8 mouse cellular contexts compared by ENCODE assay signal in genomic region chr11:69099915-69100345, GRCm38 (mm10). TPM values are rescaled to one million over a fixed set of nuclear protein-coding genes. Genes with fewer than 3 reads are reported as not detected.
A peak's percentile ranks its signal among the peaks of the same experiment; 100 is the strongest.
DNase-seq lines count a peak whose midpoint lies in the region; ATAC-seq and TF ChIP-seq lines count a peak whose summit lies in the region.

No protein-coding gene starts in this region.

- peak overlapping the region; percentile 5; the same call in 1 of the 2 replicates for H3K27ac ChIP-seq in embryonic facial prominence, embryonic 11.5 days (replicated peaks; ENCODE audit: low read depth, low read length)
- peak overlapping the region; percentile 99 for H3K27ac ChIP-seq in intestine, postnatal 0 days (ENCODE audit: low read depth, low read length)
- peak overlapping the region; percentile 92; the same call in 1 of the 2 replicates for H3K27ac ChIP-seq in limb, embryonic 13.5 days
- peak overlapping the region; percentile 75 for H3K27ac ChIP-seq in midbrain, embryonic 14.5 days (replicated peaks; ENCODE audit: low read depth, low read length)

- TF ChIP-seq CTCF in intestine, postnatal 0 days (IDR thresholded peaks at IDR 0.05; ENCODE audit: low read depth) = peak; percentile 37

- peaks cover 19% of the 10 kb centered on the region for H3K4me1 ChIP-seq in embryonic facial prominence, embryonic 11.5 days (ENCODE audit: control insufficient read depth, insufficient read depth, low read length)
- peaks cover 9% of the 10 kb centered on the region; the same call in 1 of the 2 replicates for H3K4me1 ChIP-seq in intestine, postnatal 0 days (replicated peaks; ENCODE audit: control insufficient read depth, insufficient read depth, low read length)
- H3K4me1 ChIP-seq in limb, embryonic 13.5 days = peaks cover 50% of the 10 kb centered on the region
- peaks cover 44% of the 10 kb centered on the region for H3K4me1 ChIP-seq in midbrain, embryonic 14.5 days (ENCODE audit: control insufficient read depth, insufficient read depth, low read length)

- ATAC-seq in embryonic facial prominence, embryonic 11.5 days (replicated peaks; ENCODE audit: insufficient number of reproducible peaks, low FRiP score, low TSS enrichment, low read depth) = 0 out of 2 replicates have a peak, but pooled peaks have one; percentile 20
- ATAC-seq in granulocyte monocyte progenitor cell, adult 5-6 weeks (replicated peaks; ENCODE audit: poor library complexity, severe bottlenecking) = peak; percentile 43
- ATAC-seq in intestine, postnatal 0 days = no peak
- ATAC-seq in limb, embryonic 13.5 days (ENCODE audit: low FRiP score, low read depth) = peak; percentile 7; the same call in 1 of the 2 replicates
- ATAC-seq in midbrain, embryonic 14.5 days (ENCODE audit: low FRiP score, low TSS enrichment) = peak; percentile 9; the same call in 1 of the 2 replicates

- H3K4me3 ChIP-seq in embryonic facial prominence, embryonic 11.5 days (ENCODE audit: low read depth, low read length) = peak overlapping the region; percentile 47
- H3K4me3 ChIP-seq in intestine, postnatal 0 days (ENCODE audit: low read depth, low read length) = peak overlapping the region; percentile 56
- peak overlapping the region; percentile 69 for H3K4me3 ChIP-seq in limb, embryonic 13.5 days
- peak overlapping the region; percentile 52 for H3K4me3 ChIP-seq in midbrain, embryonic 14.5 days (replicated peaks; ENCODE audit: low read depth, low read length)

- peak overlapping the region; percentile 39 for H3K9ac ChIP-seq in embryonic facial prominence, embryonic 11.5 days (replicated peaks; ENCODE audit: low read length)
- H3K9ac ChIP-seq in intestine, postnatal 0 days (ENCODE audit: low read depth, low read length) = peak overlapping the region; percentile 84
- H3K9ac ChIP-seq in limb, embryonic 13.5 days = peak overlapping the region; percentile 72
- peak overlapping the region; percentile 54 for H3K9ac ChIP-seq in midbrain, embryonic 14.5 days (replicated peaks; ENCODE audit: low read length)

- no peaks in the 10 kb centered on the region for H3K27me3 ChIP-seq in embryonic facial prominence, embryonic 11.5 days (ENCODE audit: control insufficient read depth, insufficient read depth, low read length)
- H3K27me3 ChIP-seq in intestine, postnatal 0 days (replicated peaks; ENCODE audit: control insufficient read depth, insufficient read depth, low read length) = no peaks in the 10 kb centered on the region
- H3K27me3 ChIP-seq in limb, embryonic 13.5 days = no peaks in the 10 kb centered on the region
- H3K27me3 ChIP-seq in midbrain, embryonic 14.5 days (ENCODE audit: control insufficient read depth, insufficient read depth, low read length) = no peaks in the 10 kb centered on the region

- peak overlapping the region; percentile 73 for H3K4me2 ChIP-seq in embryonic facial prominence, embryonic 11.5 days (ENCODE audit: low read depth, low read length)
- peak overlapping the region; percentile 85 for H3K4me2 ChIP-seq in intestine, postnatal 0 days (replicated peaks; ENCODE audit: low read depth)
- H3K4me2 ChIP-seq in limb, embryonic 13.5 days (replicated peaks) = peak overlapping the region; percentile 98
- peak overlapping the region; percentile 85 for H3K4me2 ChIP-seq in midbrain, embryonic 14.5 days (ENCODE audit: low read length)

- H3K9me3 ChIP-seq in embryonic facial prominence, embryonic 11.5 days (replicated peaks; ENCODE audit: control insufficient read depth, low read length) = no peaks in the 10 kb centered on the region
- H3K9me3 ChIP-seq in intestine, postnatal 0 days (ENCODE audit: control insufficient read depth) = no peaks in the 10 kb centered on the region
- no peaks in the 10 kb centered on the region for H3K9me3 ChIP-seq in limb, embryonic 13.5 days
- H3K9me3 ChIP-seq in midbrain, embryonic 14.5 days (ENCODE audit: control insufficient read depth, low read length) = no peaks in the 10 kb centered on the region

- peaks cover 7% of the 10 kb centered on the region for H3K36me3 ChIP-seq in embryonic facial prominence, embryonic 11.5 days (replicated peaks; ENCODE audit: control insufficient read depth, insufficient read depth, low read depth, low read length)
- peaks cover 48% of the 10 kb centered on the region for H3K36me3 ChIP-seq in intestine, postnatal 0 days (ENCODE audit: control insufficient read depth, insufficient read depth)
- peaks cover 45% of the 10 kb centered on the region for H3K36me3 ChIP-seq in limb, embryonic 13.5 days
- H3K36me3 ChIP-seq in midbrain, embryonic 14.5 days (ENCODE audit: control insufficient read depth, insufficient read depth, low read length) = peaks cover 43% of the 10 kb centered on the region

- DNase-seq in layer of hippocampus, adult 11-12 months (ENCODE audit: low spot score) = peak; percentile 93
- no peak for DNase-seq in layer of hippocampus, adult 9-10 months (ENCODE audit: low spot score)
- DNase-seq in embryonic facial prominence, embryonic 11.5 days (ENCODE audit: low spot score) = peak; percentile 89
- DNase-seq in midbrain, embryonic 14.5 days = peak; percentile 91
- peak; percentile 91 to 93 for DNase-seq in spleen, adult 18-20 months

- under 1% methylated on average over 23 of the region's 23 CpGs for WGBS in embryonic facial prominence, embryonic 11.5 days
- 2% methylated on average over 23 of the region's 23 CpGs for WGBS in intestine, postnatal 0 days
- 1% methylated on average over 23 of the region's 23 CpGs for WGBS in limb, embryonic 13.5 days
- under 1% methylated on average over 23 of the region's 23 CpGs for WGBS in midbrain, embryonic 14.5 days

RNA-seq across cellular contexts. Expression of gene Per1, which starts 4.9 kb away (rescaled TPM):
- 5.5 and 6.5 TPM in 2 replicates for polyA plus RNA-seq in embryonic facial prominence, embryonic 11.5 days (2014; fragmentation: Nextera tagmentation; extraction: Ambion mirVana)
- 10.3 and 11.7 TPM in 2 replicates for total RNA-seq in granulocyte monocyte progenitor cell, adult 5-6 weeks (2014; fragmentation: Nextera tagmentation)
- 9.4 and 9.8 TPM in 2 replicates for total RNA-seq in granulocyte monocyte progenitor cell, adult 5-6 weeks (2017)
- polyA plus RNA-seq in intestine, postnatal 0 days (2015; fragmentation: Nextera tagmentation; extraction: Ambion mirVana) = 7.2 and 11.3 TPM in 2 replicates
- polyA plus RNA-seq in limb, embryonic 13.5 days (2015; fragmentation: Nextera tagmentation; extraction: Ambion mirVana) = 9.3 and 12.0 TPM in 2 replicates
- 9.3 and 13.1 TPM in 2 replicates for polyA plus RNA-seq in midbrain, embryonic 14.5 days (2014; fragmentation: Nextera tagmentation; extraction: Ambion mirVana)

RNA-seq across cellular contexts. Expression of gene Vamp2, which starts 11.6 kb away (rescaled TPM):
- polyA plus RNA-seq in embryonic facial prominence, embryonic 11.5 days (2014; fragmentation: Nextera tagmentation; extraction: Ambion mirVana) = 48.8 and 61.9 TPM in 2 replicates
- total RNA-seq in granulocyte monocyte progenitor cell, adult 5-6 weeks (2014; fragmentation: Nextera tagmentation) = 59.2 and 63.1 TPM in 2 replicates
- total RNA-seq in granulocyte monocyte progenitor cell, adult 5-6 weeks (2017) = 7.2 and 8.6 TPM in 2 replicates
- 45.3 and 50.3 TPM in 2 replicates for polyA plus RNA-seq in intestine, postnatal 0 days (2015; fragmentation: Nextera tagmentation; extraction: Ambion mirVana)
- 82.8 and 88.6 TPM in 2 replicates for polyA plus RNA-seq in limb, embryonic 13.5 days (2015; fragmentation: Nextera tagmentation; extraction: Ambion mirVana)
- 258 and 260 TPM in 2 replicates for polyA plus RNA-seq in midbrain, embryonic 14.5 days (2014; fragmentation: Nextera tagmentation; extraction: Ambion mirVana)

RNA-seq across cellular contexts. Expression of gene Hes7, which starts 20.3 kb away (rescaled TPM):
- polyA plus RNA-seq in embryonic facial prominence, embryonic 11.5 days (2014; fragmentation: Nextera tagmentation; extraction: Ambion mirVana) = 0.11 TPM in 1 of 2 replicates, not detected in the other
- total RNA-seq in granulocyte monocyte progenitor cell, adult 5-6 weeks (2014; fragmentation: Nextera tagmentation) = not detected in 2 replicates
- not detected in 2 replicates for total RNA-seq in granulocyte monocyte progenitor cell, adult 5-6 weeks (2017)
- polyA plus RNA-seq in intestine, postnatal 0 days (2015; fragmentation: Nextera tagmentation; extraction: Ambion mirVana) = 0.21 and 0.37 TPM in 2 replicates
- 0.74 and 1.2 TPM in 2 replicates for polyA plus RNA-seq in limb, embryonic 13.5 days (2015; fragmentation: Nextera tagmentation; extraction: Ambion mirVana)
- polyA plus RNA-seq in midbrain, embryonic 14.5 days (2014; fragmentation: Nextera tagmentation; extraction: Ambion mirVana) = 0.26 and 0.78 TPM in 2 replicates

RNA-seq across cellular contexts. Expression of gene 9130213A22Rik, which starts 22.5 kb away (rescaled TPM):
- polyA plus RNA-seq in embryonic facial prominence, embryonic 11.5 days (2014; fragmentation: Nextera tagmentation; extraction: Ambion mirVana) = not detected in 2 replicates
- 0.17 TPM in 1 of 2 replicates, not detected in the other for total RNA-seq in granulocyte monocyte progenitor cell, adult 5-6 weeks (2014; fragmentation: Nextera tagmentation)
- not detected in 2 replicates for total RNA-seq in granulocyte monocyte progenitor cell, adult 5-6 weeks (2017)
- polyA plus RNA-seq in intestine, postnatal 0 days (2015; fragmentation: Nextera tagmentation; extraction: Ambion mirVana) = 0.12 and 0.37 TPM in 2 replicates
- 0.52 and 0.55 TPM in 2 replicates for polyA plus RNA-seq in limb, embryonic 13.5 days (2015; fragmentation: Nextera tagmentation; extraction: Ambion mirVana)
- polyA plus RNA-seq in midbrain, embryonic 14.5 days (2014; fragmentation: Nextera tagmentation; extraction: Ambion mirVana) = 0.22 and 0.23 TPM in 2 replicates

RNA-seq across cellular contexts. Expression of gene Aloxe3, which starts 25.8 kb away (rescaled TPM):
- 0.25 and 0.88 TPM in 2 replicates for polyA plus RNA-seq in embryonic facial prominence, embryonic 11.5 days (2014; fragmentation: Nextera tagmentation; extraction: Ambion mirVana)
- not detected in 2 replicates for total RNA-seq in granulocyte monocyte progenitor cell, adult 5-6 weeks (2014; fragmentation: Nextera tagmentation)
- not detected in 2 replicates for total RNA-seq in granulocyte monocyte progenitor cell, adult 5-6 weeks (2017)
- polyA plus RNA-seq in intestine, postnatal 0 days (2015; fragmentation: Nextera tagmentation; extraction: Ambion mirVana) = 0.31 and 0.82 TPM in 2 replicates
- 1.6 TPM in 2 replicates for polyA plus RNA-seq in limb, embryonic 13.5 days (2015; fragmentation: Nextera tagmentation; extraction: Ambion mirVana)
- polyA plus RNA-seq in midbrain, embryonic 14.5 days (2014; fragmentation: Nextera tagmentation; extraction: Ambion mirVana) = 2.8 and 3.2 TPM in 2 replicates

Comparison
In these comparisons a context has a peak if more than half of its experiments do, and no peak if none do; other contexts are left out.
1. H3K27ac ChIP-seq: peak in every context shown above with its lines; median percentile 99 in intestine, postnatal 0 days; 92 in limb, embryonic 13.5 days; 75 in midbrain, embryonic 14.5 days; 5 in embryonic facial prominence, embryonic 11.5 days.